Mouse (Mus musculus): Measurements from ENCODE around the gene Myo1c.

Myo1c gene

DNA sequence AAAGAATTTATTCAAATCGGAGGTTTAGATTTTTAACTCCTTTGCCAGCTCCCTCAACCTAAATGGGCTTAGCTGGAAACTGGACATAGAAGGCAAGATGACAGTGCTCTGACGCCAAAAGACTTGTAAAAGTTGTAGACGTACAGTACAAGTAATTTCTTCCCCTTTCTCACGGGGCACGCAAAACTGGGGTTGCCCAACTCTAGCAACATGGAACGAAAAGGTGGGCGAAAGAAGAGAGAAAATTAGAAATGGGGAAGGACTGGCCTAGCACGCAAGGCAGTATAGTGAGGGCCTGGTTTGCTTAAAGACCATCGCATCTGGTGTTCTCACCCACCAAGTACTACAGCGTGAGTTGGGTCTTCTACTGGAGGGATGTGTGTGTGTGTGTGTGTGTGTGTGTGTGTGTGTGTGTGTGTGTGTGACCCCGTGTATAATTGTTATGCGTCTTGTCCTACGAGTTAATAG is 688 bp downstream of the Myo1c start:
- DNase-seq = no peak

DNA sequence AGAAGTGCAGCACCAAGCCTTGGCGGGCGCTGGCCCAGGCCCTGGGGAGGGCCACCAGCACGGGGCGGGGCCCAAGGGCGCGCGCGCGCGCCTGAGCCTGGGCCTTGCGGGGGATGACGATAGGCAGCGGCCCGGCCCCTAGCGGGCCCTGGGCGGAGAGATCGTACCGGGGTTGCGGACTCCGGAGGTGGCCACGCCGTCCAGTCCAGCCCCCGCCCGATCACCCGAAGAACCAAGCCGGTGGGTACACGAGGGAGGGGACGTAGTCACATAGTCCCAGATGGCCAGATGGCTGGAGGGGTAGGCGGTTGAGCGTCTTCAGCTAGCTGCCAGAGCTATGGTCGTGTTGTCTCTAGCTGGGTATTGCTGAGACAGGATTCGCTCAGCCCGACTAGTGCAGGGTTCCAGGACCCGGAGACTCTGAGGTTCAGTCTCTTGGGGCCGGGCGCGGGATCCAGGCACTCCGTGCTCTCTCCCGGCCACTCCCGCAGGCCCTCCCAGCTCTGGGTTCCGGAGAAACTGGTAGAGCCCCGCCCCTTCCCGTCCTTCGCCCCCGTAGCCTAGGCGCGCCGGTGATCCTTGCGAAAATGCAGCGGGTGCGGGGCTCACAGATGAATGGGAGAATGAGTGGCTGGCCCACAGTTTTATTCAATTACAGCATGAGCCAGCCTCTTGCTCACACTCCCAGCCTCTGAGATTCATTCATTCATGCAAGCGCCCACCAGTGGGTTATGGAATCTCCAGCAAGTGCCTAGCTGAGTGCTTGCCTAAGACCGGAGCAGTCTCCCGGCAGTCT is 1.3 kb downstream of the Myo1c start:
- peak; percentile 83 for DNase-seq

DNA sequence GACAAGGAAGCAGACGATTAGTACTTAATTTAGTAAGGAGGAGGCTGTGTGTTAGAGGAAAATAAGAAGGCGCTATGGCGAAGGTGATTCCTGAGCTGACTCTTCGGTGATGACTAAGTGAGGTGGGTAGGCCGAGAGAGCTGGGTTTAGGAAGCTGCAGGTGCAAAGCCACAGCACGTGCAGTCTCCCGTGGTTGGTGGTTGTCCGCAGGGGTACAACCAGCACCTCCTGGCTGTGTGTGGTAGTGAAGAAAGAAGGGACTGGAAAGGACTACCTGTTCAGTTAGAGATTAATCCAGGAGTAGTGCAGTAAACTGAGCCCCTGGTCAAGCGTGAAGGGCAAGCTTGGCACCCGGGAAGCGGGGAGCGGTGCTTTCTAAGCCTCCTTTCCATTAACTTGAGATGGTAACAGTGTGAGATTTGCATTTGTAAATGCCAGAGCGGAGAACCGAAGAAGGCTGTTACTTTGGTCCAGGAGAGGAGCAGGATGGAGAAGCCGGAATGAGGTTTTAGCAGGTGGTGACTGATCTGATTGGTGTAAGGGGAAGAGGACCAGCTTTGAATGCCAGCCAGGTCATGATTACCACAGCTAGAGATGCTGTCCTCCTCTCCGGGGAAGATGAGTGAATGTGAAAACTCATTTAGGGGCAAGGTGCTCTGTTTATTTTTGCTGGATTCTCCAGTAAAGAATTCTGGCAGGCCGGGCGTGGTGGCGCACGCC is 2.1 kb downstream of the Myo1c start:
- peak; percentile 60 for DNase-seq

DNA sequence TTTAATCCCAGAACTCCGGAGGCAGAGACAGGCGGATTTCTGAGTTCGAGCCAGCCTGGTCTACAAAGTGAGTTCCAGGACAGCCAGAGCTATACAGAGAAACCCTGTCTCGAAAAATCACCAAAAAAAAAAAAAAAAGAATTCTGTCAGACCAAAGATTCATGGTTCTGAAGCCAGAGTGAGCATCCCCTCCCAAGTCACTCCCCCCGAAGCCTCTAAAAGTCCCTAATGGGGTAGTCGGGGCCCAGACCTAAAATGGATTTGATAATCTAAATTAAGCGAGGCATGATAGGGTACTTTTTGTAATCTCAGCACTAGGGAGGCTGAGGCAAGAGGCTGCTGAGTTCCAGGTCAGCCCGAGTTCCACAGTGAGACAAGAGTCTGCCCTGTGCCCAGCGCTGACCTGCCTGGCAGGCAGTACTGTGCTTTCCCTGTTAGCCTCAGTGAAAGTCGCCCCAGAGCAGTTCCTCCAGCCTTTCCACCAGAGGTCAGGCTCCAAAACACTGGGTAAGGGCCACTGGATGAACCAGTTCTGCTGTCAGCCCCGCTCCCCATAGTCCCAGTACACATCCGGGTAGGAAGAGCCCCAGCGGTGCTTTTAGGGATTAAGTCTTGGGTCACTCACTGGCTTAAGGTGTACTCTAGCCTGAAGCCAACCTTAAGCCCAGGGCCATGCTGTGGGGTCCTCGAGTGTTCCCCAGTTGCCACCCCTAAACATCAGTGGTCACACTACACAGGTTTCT is 2.8 kb downstream of the Myo1c start:
- no peak for DNase-seq

DNA sequence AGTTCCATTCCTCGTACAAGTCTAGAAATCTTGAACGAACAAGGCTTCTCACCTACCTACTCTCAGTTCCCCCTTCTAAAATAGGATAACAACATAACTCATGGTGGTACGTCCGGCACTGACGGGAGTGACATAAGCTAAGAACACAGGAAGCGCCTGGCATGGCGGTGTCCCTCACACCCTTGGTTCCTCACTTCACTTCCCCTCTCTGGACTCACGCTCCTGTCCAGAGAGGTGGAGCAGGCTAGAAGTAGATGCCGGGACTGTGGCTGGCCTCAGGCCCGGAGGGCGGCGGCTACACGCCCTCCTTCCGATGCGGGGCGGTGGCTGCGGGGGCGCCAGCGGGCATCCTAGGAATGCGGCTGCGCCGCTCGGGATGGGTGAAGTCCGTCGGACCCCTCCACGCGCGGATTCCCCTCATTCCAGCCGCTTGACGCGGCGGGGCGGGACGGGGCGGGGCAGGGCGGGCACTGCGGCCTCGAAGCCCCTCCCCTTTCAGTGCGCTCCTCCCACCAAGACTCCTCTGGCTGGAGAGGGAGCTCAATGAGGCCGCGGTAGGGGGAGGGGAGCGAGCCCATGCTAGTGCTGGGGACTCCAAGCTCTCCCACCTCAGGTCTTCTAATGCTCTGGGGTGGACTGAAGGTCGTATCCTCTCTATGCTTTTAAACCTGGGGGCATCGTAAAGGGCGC is 3.6 kb downstream of the Myo1c start:
- peak; percentile 83 for DNase-seq

DNA sequence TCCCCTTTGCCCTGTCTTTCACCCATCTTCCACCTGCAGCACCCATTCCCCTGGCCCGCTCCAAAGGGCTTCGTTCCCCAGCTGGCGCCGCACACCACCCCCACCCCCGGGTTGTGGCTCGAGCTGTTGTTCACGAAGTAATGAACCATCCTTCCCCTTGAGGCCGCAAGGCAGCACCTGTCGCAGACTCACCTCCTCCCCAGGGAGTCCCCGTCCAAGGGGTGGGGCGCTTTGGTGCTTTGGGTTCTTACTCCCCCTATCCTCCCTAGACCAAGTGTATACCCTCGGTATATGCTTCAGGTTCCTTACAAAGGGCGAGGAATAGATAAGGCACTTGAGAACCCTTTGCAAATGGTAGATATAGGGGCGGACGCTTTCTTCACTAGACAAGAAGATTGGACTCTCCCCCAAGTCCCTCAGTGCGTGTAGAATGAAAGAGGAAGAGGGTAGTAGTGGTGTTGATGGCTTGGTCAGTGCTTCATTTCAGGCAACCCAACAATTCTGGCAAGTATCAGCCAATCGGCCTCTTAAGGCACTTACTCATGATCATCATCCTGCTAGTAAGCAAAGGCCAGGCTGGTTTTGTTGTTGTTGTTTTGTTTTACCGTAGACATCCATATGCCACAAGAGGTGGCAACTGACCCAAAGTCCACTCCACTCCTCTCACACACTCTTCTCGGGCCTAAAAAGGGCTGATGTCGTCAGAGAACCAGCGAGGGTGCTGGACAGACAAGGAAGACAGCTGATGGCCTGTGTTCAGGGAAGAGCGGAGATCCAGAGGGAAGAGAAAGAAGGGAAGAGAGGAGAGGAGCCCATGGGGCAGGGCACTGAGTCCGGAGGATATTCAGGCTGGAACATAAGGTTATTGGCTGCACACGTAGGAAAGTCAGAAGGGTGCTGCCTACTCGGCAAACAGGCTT is 4.4 kb downstream of the Myo1c start:
- peak; percentile 43 for DNase-seq

DNA sequence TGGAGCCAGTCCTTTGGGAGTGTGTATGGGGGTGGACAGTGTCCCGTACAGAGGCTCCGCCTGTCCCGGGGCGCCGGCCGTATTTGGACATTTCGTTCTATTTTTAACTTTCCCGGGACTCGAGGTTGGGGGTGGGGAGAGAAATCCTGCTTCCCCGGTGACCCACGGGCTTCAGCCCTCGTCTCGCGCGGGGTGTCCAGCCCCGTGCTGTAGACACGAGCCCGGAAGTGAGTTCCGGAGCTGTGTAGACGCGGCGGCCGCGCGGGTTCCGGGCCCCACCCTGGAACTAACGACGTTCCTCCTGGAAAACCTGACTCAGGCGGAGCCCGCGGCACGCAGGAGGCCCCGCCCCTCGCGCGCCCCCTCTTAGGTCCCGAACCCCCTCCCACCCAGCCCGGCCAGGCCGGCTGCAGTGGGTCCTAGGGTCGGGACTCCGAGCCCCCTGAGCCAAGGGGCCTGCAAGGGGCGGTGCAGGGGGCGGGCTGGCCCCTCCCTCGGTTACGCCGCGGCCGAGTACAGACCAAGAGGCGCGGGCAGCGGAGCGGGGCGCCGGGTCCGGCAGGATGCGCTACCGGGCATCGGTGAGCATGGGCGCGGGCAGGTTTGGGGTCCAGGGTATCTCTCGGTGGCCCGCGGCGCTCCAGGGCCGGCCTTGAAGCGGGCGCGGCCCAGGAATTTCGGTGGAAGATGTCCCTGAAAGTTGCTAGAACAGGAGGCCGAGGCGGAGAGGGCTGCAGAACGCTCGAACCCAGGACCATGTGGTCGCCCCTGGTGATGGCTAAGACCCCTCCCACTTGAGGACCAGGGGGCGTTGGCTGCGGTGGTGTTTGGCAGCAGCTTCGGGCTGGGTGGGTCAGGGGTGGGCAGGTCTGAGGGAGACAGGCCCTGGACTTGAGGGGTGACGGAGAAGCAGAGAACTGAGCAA is 5.6 kb downstream of the Myo1c start:
- peak; percentile 78 for DNase-seq

DNA sequence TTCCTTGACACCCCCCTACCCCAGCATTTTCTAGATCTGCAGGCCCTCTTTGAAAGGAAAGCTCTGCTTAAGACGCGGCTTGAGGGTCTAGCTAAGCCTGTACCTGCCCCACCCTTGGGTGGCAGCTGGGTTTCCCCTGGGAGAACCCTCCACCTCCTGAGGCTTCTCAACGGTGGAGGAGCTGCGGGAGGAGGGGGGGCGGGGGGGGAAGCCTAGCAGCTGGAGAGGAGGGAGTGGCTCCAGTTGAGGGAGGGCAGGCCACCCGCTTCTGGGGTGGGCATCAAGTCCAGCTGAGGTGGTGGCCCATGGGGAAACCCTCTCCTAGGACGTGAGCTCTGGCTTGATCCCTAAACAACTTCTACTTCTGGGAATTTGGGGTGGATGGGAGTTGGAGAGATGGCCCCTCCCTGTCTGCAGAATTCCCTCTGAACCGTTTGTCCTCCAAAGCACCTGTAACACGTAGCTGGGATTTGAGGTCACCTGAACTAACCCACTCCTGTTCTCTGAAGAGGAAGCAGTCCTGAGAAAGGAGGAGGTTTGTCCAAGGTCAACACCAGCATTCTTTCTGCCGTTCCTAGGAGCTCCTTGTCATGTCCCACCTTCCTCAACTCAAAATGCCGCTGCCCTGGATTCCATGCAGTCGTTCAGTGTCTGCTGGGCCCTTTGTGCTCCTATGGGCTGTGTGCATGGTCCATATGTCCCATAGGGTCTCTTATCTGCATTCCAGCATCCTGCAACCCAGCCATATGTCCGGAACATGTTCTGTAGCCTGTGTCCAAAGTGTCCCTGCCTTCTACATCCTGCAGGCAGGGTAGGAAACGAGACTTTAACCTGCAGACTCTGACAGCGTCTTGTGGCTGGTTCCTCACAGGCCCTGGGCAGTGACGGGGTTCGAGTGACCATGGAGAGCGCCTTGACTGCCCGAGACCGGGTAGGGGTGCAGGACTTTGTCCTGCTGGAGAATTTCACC is 6.6 kb downstream of the Myo1c start:
- no peak for DNase-seq

DNA sequence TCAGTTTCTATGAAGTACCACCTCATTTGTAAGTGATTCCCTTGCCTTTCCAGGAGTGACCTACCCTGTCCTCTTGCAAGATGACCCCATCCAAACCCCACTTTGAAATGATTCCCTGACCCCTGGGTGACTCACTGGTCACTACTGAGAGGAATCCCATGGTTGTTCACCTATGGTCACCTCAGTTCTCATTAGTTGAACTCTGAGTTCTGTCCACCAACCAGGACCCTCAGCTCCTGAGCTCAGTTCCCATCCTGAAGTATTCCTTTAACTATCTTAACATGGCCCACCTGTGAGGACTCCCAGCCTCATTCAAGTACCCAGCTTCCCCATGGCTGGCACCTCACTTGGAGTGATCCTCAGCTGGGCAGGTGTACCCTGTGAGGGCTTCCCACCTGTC is 7.5 kb downstream of the Myo1c start:
- no peak for DNase-seq

DNA sequence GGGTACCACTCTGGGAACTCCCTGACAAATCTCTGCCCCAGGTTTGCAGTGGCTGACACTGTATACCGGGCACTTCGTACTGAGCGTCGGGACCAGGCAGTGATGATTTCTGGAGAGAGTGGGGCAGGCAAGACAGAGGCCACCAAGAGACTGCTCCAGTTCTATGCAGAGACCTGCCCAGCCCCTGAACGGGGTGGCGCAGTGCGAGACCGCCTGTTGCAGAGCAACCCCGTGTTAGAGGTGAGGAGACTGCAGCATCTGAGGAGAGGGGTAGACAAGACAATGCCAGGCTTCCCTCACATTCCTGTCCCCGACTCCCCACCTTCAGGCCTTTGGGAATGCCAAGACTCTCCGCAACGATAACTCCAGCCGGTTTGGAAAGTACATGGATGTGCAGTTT is 8.0 kb downstream of the Myo1c start:
- no peak for DNase-seq

DNA sequence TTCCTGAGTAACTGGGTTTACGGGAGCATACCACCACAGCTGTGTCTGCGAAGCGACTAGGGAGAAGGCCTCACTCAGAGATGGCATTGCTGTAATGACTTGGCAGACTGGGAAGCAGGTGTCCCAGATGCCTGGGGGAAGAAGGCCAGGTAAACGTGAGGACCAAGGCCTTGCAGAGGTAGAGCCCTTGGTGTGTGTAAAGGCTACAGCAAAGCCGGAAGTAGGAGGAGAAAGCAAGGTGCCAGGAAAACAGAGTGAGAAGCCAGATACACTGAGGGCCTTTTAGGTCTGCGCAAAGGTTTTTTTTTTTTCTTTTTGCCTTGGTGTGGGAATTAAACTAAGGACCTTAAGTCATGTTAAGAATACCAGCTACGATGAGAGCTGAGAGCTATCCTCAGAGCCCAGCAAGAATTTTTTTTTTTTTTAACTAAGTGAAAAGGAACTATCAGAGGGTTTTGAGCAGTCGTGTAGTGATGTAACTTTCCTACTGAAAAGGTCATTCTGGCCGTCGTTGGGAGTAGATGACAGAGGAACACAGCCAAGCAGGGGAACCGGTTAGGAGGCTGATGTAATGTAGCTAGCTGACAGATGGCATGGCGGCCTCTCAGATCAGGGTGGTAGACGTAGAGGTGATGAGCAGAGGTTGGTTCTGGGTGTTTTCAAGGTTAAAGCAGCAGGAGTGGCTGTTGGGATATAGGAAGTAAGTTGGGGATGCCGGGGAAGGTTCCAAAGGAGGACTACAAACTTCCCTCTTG is 8.9 kb downstream of the Myo1c start:
- no peak for DNase-seq

DNA sequence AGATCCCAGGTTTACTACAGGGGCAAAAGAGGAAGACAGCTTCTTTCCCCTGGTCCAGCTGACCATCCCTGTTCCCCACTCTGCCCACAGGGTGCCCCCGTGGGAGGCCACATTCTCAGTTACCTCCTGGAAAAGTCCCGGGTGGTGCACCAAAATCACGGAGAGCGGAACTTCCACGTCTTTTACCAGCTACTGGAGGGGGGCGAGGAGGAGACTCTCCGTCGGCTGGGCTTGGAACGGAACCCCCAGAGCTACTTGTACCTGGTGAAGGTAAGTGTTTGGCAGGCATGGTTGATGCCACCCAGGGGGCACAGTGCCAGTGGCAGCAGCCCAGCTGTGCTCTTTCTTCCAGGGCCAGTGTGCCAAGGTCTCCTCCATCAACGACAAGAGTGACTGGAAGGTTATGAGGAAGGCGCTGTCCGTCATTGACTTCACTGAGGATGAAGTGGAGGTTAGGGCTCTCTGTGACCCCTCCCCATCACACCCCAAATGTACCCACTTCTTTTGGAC is 9.8 kb downstream of the Myo1c start:
- no peak for DNase-seq

DNA sequence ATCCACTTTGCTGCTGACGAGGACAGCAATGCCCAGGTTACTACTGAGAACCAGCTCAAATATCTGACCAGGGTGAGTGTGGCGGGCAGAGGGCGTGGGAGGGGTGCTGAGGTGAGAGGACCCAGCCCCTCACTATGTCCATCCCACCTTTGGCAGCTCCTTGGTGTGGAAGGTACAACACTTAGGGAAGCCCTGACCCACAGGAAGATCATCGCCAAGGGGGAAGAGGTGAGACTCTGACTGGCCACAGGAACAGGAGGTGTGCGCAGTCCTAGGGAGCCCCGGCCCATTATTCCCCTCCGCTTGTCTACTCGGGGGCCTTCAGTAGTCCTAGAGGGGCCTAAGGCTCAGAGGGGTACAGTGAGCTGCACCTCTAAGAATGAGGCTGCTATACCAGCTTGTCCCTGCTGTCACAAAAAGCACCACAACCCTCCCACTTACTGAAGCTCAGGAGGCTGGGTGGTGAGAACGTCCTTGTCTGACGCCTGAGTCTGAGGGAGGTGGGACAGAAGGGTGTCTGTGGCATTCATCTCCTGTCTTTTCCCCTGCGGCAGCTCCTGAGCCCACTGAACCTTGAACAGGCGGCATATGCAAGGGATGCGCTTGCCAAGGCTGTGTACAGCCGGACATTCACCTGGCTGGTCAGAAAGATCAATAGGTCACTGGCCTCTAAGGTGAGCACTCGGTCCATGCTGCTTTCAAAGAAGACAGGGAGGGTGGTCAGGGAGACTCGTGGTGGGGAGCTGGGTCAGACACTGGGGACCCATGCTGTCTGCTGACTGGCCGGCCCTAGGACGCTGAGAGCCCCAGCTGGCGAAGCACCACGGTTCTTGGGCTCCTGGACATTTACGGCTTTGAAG is 10.9 kb downstream of the Myo1c start:
- DNase-seq = no peak

DNA sequence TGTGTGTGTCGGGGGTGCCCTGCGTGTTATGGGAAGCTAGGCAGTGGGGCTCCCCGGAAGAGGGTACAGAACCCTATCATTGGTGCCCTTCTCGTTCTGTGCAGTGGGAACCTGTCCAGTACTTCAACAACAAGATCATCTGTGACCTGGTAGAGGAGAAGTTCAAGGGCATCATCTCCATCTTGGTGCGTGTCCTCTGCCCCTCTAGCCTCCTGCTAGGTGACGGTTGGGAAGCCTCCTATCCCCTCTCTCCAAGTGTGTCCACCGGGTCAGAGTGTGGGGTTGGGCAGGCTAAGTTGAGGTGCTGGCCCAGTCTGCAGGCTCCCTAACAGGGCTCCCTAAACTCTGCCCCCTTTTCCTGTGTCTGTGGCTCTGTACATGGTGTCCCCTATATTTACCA is 11.8 kb downstream of the Myo1c start:
- no peak for DNase-seq

DNA sequence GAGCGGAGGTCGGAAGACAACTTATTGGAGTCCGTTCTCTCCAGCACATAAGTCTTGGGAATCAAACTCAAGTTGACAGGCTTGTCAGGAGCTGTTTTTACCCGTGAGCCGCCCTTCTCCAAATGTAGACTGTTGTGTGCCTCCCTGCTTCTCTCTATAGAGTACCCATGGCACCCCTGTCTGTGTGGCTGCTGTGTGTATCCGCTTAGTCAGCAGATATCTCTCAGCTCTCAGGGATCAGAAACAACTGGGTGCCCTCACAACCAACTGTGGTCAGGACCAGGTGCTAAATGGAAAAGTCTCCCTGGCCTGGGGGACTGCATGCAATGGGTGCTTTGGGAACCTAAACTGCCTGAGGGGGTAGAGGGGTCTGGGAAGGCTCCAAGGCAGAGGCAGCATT is 16.0 kb downstream of the Myo1c start:
- DNase-seq = no peak

DNA sequence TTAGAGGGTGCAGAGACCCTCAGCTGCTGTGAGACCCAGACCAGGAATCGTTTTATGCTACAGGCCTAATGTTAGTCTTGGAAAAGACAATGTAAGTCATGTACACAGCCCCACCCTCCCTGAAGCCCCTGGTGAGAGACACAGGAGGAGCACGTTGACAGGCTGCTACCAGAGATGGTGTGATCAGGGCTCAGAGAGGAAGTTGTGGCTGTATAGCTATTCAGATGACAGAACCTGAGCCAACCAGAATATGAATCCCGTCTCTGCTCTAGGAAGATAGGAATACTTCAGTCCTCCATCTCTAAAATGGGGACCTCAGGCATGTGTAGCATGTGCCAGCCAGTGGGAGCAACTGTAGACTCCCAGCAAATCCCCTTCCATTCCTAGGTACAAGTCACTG is 18.3 kb downstream of the Myo1c start:
- DNase-seq = no peak

DNA sequence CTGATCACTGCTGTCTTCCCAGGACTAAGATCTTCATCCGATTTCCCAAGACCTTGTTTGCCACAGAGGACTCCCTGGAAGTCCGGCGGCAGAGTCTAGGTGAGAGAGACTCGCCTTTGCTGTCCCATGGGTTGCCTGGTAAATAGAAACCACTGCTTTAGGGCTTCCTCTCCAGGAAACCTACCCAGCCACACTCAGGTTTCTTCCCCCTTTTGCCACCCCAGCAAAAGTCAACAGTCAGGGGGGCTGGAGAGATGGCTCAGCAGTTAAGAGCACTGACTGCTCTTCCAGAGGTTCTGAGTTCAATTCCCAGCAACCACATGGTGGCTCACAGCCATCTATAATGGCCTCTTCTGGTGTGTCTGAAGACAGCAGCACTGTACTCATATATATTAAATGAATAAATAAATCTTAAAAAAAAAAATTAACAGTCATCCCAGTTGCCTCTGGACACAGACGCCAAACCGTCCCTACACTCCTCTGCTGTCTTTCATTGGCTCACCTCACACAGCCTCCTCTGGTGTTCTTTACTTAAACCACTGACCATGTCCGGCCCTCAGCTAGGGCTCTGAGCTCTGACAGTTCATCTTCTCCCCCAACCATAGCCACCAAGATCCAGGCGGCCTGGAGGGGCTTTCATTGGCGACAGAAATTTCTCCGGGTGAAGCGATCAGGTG is 19.0 kb downstream of the Myo1c start:
- DNase-seq = no peak
